Mouse (Mus musculus) brain, adult 2 months (tissue): ENCODE measurements around the gene Lrp5.

ENCODE experiments used
- DNase-seq: peaks from one replicate; pipeline ENCODE4 v3.0.0; 2011; ENCODE audit warnings: low read depth, low spot score

Lrp5 gene

DNA sequence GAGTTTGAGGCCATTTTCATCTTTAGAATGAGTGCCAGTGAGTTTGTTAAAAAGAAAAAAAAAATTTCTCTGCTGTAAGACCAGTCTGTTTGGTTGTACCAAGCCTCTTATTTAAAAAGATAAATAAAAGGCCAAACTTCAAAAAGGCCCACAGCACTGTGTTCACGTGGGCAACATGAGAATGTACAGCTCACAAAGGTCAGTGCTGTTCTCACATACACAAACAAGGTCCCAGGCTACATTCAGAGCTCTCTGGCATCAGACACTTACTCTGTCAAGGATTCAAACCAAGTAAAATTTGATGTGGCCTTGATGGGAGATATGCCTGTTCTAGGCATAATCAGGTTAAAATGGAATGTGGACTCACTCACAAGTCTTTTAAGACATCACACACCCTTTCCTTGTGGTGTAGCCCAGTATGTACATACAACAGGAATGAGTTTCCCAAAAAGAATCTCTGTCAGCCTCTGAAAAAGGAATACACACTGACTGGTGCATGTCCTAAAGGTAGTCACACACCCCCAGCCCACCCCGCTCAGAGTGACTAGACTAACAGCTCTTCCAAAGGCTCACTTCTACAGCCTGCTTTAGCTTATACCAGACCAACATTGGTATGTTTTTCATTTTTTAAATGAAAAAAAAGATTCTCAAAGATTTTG, 130.1 kb downstream of the Lrp5 start:
- DNase-seq, result no peak

DNA sequence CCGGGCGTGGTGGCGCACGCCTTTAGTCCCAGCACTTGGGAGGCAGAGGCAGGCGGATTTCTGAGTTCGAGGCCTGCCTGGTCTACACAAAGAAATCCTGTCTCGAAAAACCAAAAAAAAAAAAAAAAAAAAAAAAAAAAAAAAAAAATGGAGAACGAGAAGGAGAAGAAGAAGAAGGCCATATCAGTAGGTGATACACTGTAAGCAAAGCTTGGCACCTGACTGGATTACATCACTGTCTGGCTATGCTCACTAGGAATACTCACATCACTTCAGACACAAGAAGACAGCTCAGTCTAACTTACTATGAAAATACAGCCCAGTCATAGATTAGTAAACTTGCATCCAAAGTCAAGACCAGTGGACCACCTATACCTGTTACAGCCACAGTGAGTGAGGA, 131.6 kb downstream of the Lrp5 start:
- DNase-seq, result no peak

DNA sequence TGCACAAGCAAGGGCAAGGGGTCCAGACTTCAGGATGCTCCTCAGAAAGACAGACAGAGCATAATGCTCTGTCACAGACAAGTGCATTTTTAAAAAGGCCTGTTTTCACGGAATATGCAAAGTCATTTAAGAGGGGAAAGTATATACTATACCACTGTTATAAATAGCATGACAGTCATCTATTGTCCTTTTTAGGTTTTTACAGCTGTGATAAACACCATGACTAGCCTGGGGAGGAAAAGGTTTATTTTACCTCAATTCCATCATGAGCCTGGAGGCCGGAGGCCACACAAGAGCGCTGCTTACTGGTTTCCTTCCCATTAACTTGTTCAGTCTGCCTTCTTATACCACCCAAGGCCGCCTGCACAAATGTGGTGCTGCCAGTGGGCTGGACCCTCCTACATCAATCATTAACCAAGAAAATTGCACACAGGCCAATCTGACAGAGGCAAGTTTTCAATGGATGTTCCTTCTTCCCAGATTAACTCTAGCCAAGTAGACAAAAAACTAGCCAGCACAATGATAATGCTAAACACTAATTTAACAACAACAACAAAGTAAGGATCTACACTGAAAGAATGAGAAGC, 134.7 kb downstream of the Lrp5 start:
- DNase-seq, result no peak

DNA sequence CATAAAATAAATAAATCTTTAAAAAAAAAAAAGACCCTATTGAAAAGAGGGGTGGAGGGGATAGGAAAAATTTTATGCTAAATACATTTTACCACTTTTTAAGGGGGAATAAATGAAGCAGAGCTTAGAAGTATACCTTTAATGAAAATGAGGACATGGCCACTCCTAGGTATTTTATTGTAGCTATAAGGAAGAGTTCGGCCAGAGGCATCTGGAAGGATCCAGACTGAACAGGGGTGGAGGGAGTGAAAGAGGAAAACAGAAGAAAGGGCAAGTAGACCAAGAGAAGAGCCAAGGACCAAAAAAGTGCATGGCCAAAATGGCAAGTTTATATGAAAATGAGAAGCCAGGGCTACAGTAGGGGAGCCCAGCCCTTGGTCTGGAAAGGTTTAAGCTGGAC, 136.3 kb downstream of the Lrp5 start:
- no peak for DNase-seq

DNA sequence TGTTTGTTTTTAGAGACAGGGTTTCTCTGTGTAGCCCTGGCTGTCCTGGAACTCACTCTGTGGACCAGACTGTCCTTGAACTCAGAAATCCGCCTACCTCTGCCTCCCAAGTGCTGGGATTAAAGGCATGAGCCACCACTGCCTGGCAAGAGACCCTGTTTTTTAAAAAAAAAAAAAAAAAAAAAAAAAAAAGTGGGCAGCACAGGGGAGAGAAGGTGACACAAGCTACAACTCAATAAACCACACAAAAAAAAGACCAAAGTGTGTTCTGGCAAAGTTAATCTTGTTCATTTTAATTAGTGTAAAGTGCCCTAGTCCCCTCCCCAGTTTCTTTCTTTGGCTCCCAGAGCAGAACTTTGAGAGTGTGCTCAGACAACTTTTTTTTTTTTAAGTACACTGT, 137.1 kb downstream of the Lrp5 start:
- no peak for DNase-seq

DNA sequence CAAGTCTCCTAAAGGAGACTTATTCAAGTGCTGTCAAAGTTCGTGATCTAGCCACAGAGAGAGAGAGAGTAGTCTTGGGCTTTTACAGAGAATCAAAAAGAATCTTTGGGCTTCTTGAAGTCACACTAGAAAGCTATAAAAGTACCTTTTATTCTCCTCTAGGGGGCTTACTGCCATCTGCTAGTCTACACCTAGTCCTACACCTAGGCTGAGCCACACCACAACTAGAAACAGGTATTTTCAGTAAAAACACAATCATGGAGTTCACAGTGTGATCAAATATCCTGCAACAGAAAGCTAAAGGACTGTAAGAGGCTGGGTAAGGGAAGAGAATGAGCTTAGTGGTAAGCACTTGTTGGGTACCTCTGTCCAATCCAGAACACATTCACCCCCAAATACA, 138.1 kb downstream of the Lrp5 start:
- DNase-seq, result no peak

DNA sequence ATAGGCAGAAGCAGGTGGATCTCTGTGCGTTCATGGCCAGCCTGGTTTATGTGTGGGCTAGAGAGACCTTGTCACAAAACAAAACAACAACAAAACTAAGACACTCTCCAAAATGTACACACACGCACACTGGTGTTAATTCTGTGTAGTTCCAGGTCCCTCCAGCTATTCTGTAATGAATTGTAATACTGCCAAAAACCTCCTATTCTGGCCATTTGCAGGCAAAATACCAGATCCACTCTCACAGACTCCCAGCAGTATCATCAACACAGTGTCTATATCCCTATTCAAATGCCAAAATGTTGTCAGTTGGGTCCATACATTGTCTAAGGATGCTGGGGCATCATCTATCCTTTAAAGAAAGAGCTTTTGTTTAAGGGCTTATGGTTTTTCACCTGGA, 141.4 kb downstream of the Lrp5 start:
- DNase-seq, result peak; percentile 54

DNA sequence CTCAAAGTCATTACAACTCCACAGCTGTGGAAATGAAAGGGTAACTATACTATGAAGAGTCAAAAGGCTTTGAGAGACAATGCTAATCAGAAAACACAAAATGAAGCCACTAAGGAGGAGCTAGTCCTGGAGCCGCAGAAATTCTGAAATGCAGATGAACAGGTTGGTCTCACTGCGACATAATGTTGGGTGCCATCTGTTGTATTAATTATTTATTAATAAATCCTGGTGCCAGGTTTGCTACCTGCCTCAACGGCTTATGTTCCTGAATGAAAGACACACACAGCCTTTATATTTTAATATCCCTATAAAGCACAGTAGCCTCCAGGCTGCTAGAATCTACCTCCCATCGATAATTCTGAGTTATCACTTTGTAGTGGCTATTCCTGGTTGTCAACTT, 143.8 kb downstream of the Lrp5 start:
- peak; percentile 51 for DNase-seq

DNA sequence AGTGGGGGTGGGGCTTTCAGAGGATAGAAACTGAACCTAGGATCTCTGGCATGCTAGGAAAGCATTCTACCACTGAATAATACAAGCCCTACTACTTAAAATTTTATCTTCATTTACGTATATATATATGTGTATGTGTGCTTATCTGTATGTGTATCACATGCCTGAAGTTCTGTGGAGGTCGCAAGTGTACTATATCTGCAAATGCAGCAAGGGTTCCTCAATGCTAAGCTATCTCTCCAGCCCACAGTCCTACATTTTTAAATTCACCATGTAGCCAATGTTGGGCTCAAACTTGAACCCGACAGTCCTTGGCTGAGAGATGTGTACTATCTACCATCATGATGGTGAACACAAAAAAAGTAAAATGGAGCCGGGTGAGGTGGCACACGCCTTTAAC, 145.4 kb downstream of the Lrp5 start:
- no peak for DNase-seq

DNA sequence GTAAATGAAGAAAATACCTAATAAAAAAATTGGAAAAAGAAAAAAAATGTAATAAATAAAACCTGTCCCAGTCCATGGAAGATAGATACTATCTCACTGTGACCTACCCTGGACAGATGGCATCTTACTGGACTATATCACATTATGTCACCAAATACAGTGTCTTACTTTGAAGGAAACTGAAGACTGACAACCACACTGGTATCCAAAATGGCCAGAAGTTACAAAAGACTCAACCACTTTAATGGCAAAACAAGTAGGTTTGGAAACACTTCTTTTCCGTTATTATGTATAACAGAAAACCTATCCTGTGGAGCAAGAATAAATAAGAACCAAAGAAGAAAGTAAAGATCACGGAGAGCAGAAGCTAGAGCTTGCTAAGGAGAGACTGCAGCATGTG, 146.1 kb downstream of the Lrp5 start:
- no peak for DNase-seq

DNA sequence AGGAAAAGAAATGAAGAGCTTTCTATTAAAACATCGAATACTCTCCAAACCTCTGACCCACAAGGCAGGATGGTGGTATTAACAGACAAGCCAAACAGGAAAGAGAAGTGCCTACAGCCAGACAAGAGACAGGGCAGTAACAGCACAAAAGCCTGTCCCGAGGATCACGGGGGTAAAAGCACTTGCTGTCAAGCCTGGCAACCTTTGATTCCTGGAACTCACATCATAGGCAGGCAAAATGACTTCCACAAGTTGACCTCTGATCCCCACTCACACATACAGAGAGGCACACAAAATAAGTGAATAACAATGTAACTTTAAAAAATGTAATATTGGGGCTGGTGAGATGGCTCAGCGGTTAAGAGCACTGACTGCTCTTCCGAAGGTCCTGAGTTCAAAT, 146.9 kb downstream of the Lrp5 start:
- no peak for DNase-seq

DNA sequence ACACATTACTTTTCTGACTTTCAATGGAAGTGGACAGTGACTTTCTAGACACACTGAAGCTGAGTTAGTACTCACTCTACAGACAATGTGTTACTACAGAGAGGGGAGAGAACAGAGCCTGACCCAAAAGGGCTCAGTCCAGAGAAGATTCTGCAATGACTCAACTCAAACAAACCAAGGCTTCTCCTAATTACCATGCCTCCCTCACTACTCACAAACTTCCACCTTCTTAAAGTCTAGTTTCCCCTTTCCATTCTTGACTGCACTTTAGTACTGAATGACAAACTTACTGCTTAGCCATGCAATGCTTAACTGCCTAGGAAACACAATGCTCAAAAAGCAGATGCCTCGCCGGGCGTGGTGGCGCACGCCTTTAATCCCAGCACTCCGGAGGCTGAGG, 148.7 kb downstream of the Lrp5 start:
- no peak for DNase-seq

DNA sequence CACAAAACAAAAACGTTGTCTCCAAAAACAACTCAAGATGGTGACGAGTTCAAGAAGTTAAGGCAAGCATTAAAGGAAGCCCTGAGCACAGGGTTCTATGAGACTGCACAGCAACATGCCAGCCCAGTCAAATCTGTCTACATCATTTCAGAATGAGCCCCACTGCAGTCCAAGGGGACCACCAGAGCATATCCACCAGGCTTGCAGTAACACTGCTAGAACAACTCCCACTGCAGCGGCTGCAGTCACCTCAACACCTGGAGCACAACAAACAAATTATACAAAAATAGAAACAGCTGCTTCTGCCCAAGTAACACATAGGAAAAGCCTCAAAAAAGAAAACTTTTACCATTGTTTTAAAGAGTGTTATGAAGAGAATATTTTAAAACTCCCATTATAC, 151.4 kb downstream of the Lrp5 start:
- DNase-seq, result no peak
